Mouse (Mus musculus): ENCODE measurements at regions not wholly inside any gene's neighbourhood (a gene's known extent, or its start where the extent isn't known, plus 50 kb on each side); places are given as distances from the start of the nearest gene placed in this dataset.

DNA sequence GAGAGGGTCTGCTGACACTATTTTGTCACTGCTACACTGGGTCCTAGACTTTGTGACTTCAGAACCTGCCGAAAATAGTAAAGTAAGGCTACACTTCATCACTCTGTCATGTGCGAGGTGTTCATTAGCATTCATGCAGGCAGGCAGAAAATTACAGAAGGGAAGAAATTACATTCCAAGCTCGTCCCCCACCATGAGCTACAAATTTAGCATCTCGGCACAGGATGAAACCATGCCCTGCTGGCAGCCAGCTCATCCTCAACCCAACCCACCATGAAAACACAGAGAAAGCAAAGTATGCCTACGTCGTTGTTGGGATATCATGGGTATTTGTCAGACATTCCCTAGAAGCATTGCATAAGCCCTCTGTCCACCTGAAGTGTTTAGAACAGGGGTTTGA is 103.9 kb downstream of the Kctd12 start:
- TF ChIP-seq EP300 (IDR thresholded peaks at IDR 0.05; ENCODE audit: low read depth) (no peak), CTCF (IDR thresholded peaks at IDR 0.05; ENCODE audit: low read depth) (no peak)
